Mouse (Mus musculus) MEL (cell line): ENCODE data around the gene Tmem44.

Experiments used
- CTCF ChIP-seq, 3 experiments: IDR thresholded peaks in 2 of 3; conservative IDR thresholded peaks in 1 of 3; 2 replicates each; pipeline ENCODE4 v1.5.1; 2011 to 2012; ENCODE audit warnings: low read length in 3 of 3, low read depth in 2 of 3, mild to moderate bottlenecking in 2 of 3, improper control_type of control experiment in 1 of 3, inconsistent platforms in 1 of 3, mixed read lengths in 1 of 3, moderate library complexity in 1 of 3; ENCODE audit not compliant: control insufficient read depth in 1 of 3, insufficient read depth in 1 of 3, poor library complexity in 1 of 3, severe bottlenecking in 1 of 3
- GATA1 ChIP-seq: IDR thresholded peaks from 2 replicates; pipeline ENCODE4 v1.6.1; 2011; ENCODE audit warnings: low read depth, low read length, improper control_type of control experiment
- MAFK ChIP-seq: IDR thresholded peaks from 2 replicates; pipeline ENCODE4 v1.6.1; 2011; ENCODE audit warnings: low read depth, mild to moderate bottlenecking, low read length, improper control_type of control experiment, borderline replicate concordance
- ZKSCAN1 ChIP-seq: IDR thresholded peaks from 2 replicates; pipeline ENCODE4 v1.6.1; 2012; ENCODE audit warnings: low read depth, mild to moderate bottlenecking, inconsistent platforms, low read length, improper control_type of control experiment, moderate library complexity

- TF ChIP-seq CTCF (IDR thresholded peaks at IDR 0.05 in 2 of 3, conservative IDR thresholded peaks at IDR 0.05 in 1 of 3; ENCODE audit: control insufficient read depth in 1 of 3, insufficient read depth in 1 of 3, low read depth in 2 of 3, low read length in 3 of 3, poor library complexity in 1 of 3, severe bottlenecking in 1 of 3) (no peak), ZKSCAN1 (no peak), GATA1 (peak; percentile 83), MAFK (0 out of 2 replicates have a peak, but pooled peaks have one; percentile 13)
Observed at GRCm38 (mm10) chr16:30468944-30469343, 81.7 kb downstream of the Tmem44 start.
